Mouse (Mus musculus): ENCODE data around the gene Tmem30b. TPM values are rescaled to one million over a fixed set of nuclear protein-coding genes. Genes with fewer than 3 reads are reported as not detected.
"Not testable (repeated sequence)": the region's sequence is repeated elsewhere in the genome, so short reads cannot be mapped to it uniquely, and the experiment has no call there.

The Tmem30b gene
- total RNA-seq, 1 experiment: 3.4 TPM

DNA sequence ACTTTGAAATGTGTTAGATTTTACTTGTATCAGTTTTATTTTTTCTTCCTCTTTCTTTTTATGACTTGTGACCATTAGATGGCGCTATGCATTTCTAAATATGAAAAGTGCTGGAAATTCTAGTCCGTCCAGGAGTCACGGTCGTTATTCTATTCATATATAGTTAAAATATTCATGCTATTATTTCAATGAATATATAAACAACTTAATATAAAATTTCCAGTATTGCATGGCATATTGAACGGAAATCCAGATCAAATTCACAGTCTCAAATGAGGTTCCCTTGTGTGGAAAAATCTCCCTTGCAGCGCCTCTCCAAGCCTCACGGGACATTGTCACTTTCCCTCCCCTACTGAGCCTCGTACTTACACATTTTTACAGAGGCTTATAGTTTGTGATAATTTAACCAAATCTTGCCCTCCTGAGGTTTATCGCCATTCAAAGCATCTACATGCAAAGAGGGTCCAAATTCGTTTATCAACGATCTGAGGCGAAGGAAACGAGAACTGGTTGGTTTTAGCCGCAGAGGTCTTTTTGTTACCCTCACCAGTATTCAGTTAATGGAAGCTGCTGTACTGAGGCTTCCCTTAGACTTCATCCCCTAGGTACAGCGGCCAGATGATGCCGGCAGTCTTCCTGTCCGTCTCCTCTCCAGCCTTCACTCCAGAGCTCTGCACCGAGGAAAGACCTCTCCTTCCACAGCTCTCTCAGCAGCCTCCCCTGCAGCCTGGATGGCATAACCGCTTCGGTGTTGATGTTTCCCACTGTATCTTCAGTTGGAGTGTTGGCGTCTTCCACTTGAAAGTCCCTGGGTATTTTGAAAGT lies 18.8 kb upstream of the Tmem30b start:
- no peak for DNase-seq (ENCODE audit: low read depth, low spot score)
- Histone ChIP-seq H3K9ac (ENCODE audit: insufficient read depth, low read depth, low read length, poor library complexity, severe bottlenecking) (no peak overlapping the region), H3K27ac (ENCODE audit: insufficient read depth, low read depth, low read length, poor library complexity, severe bottlenecking) (no peak overlapping the region), H3K9me3 (ENCODE audit: control insufficient read depth, insufficient read depth, low read depth, low read length) (no peaks in the 10 kb centered on the region), H3K36me3 (ENCODE audit: control insufficient read depth, insufficient read depth, low read length, poor library complexity, severe bottlenecking) (no peaks in the 10 kb centered on the region), H3K4me3 (ENCODE audit: insufficient read depth in 1 of 2, low read depth in 1 of 2, low read length in 2 of 2, poor library complexity in 1 of 2, severe bottlenecking in 1 of 2) (no peak overlapping the region), H3K4me1 (ENCODE audit: control insufficient read depth in 2 of 2, insufficient read depth in 2 of 2, low read length in 2 of 2, poor library complexity in 1 of 2) (peaks cover 0 to 2% of the 10 kb centered on the region in 2 experiments; a peak in 2 of 4 replicates)
- in situ Hi-C loops (cut with MboI; ENCODE audit: low sequenced_read_pairs in 2 of 2, unreplicated experiment in 2 of 2): no loop called here
- TF ChIP-seq ZC3H11A (IDR thresholded peaks at IDR 0.05; ENCODE audit: borderline replicate concordance, low read depth, low read length): no peak
- TF ChIP-seq MAFK (IDR thresholded peaks at IDR 0.05; ENCODE audit: insufficient read depth, low read depth, low read length): no peak
- TF ChIP-seq HCFC1 (IDR thresholded peaks at IDR 0.05; ENCODE audit: borderline replicate concordance, insufficient read depth, low read length): no peak
- no peak for TF ChIP-seq CHD2 (IDR thresholded peaks at IDR 0.05; ENCODE audit: low read depth, low read length)
- no peak for TF ChIP-seq ZNF384 (IDR thresholded peaks at IDR 0.05; ENCODE audit: low read depth, low read length)

GRCm38 (mm10) chr12:73564176-73564575 lies 18.0 kb upstream of the Tmem30b start:
- H3K4me3 ChIP-seq (ENCODE audit: insufficient read depth in 1 of 2, low read depth in 1 of 2, low read length in 2 of 2, poor library complexity in 1 of 2, severe bottlenecking in 1 of 2): no peak overlapping the region
- TF ChIP-seq ZC3H11A (IDR thresholded peaks at IDR 0.05; ENCODE audit: borderline replicate concordance, low read depth, low read length) (no peak), MAFK (IDR thresholded peaks at IDR 0.05; ENCODE audit: insufficient read depth, low read depth, low read length) (no peak), CHD2 (IDR thresholded peaks at IDR 0.05; ENCODE audit: low read depth, low read length) (no peak), HCFC1 (IDR thresholded peaks at IDR 0.05; ENCODE audit: borderline replicate concordance, insufficient read depth, low read length) (no peak), ZNF384 (IDR thresholded peaks at IDR 0.05; ENCODE audit: low read depth, low read length) (no peak)
- H3K36me3 ChIP-seq (ENCODE audit: control insufficient read depth, insufficient read depth, low read length, poor library complexity, severe bottlenecking): no peaks in the 10 kb centered on the region
- no peak overlapping the region for H3K27ac ChIP-seq (ENCODE audit: insufficient read depth, low read depth, low read length, poor library complexity, severe bottlenecking)
- no peaks in the 10 kb centered on the region for H3K9me3 ChIP-seq (ENCODE audit: control insufficient read depth, insufficient read depth, low read depth, low read length)
- no peak overlapping the region for H3K9ac ChIP-seq (ENCODE audit: insufficient read depth, low read depth, low read length, poor library complexity, severe bottlenecking)
- no peak for DNase-seq (ENCODE audit: low read depth, low spot score)
- in situ Hi-C loops (cut with MboI; ENCODE audit: low sequenced_read_pairs in 2 of 2, unreplicated experiment in 2 of 2): no loop called here
- H3K4me1 ChIP-seq (ENCODE audit: control insufficient read depth in 2 of 2, insufficient read depth in 2 of 2, low read length in 2 of 2, poor library complexity in 1 of 2): peaks cover 0 to 2% of the 10 kb centered on the region in 2 experiments; a peak in 2 of 4 replicates

DNA sequence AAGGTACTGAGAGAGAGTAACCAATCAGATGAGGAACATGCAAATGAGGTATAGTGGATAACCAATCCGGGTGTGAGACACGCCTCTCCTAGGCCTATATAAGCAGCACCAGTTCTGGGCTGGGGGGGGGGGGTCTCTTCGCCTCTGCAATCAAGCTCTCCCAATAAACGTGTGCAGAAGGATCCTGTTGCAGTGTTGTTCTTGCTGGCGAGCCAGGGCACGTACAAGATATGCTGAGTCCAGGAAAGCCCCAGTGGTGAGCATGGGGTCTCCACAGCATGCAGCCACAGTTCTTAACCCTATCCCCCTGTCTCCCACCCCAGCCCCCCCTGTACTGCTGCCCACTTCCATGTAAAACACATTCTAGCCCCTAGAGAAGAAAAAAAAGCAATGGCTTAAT lies 16.9 kb upstream of the Tmem30b start:
- H3K4me3 ChIP-seq (ENCODE audit: insufficient read depth in 1 of 2, low read depth in 1 of 2, low read length in 2 of 2, poor library complexity in 1 of 2, severe bottlenecking in 1 of 2); H3K4me1 ChIP-seq (ENCODE audit: control insufficient read depth in 2 of 2, insufficient read depth in 2 of 2, low read length in 2 of 2, poor library complexity in 1 of 2); in situ Hi-C loops (cut with MboI; ENCODE audit: low sequenced_read_pairs in 2 of 2, unreplicated experiment in 2 of 2); H3K9me3 ChIP-seq (ENCODE audit: control insufficient read depth, insufficient read depth, low read depth, low read length); H3K27ac ChIP-seq (ENCODE audit: insufficient read depth, low read depth, low read length, poor library complexity, severe bottlenecking); DNase-seq (ENCODE audit: low read depth, low spot score); H3K36me3 ChIP-seq (ENCODE audit: control insufficient read depth, insufficient read depth, low read length, poor library complexity, severe bottlenecking); H3K9ac ChIP-seq (ENCODE audit: insufficient read depth, low read depth, low read length, poor library complexity, severe bottlenecking): not testable (repeated sequence)

DNA sequence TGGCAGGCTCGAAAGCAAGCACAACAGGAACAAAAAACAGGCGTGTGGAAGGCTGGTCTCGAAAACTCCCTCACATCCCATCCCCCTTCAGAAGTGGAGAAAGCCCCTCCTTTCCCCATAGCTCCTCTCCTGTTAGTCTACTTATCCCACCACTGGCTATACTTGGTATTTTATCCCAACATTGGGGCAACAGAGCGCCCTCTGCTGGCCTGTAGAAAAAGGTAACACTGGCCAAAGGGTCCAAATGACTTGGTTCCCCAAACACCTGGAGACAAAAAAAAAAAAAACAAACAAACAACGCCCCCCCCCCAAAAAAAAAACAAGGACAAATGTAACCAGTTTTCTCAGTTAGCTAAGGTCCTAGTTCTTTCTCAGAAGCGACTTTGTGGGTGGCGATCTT lies 13.9 kb upstream of the Tmem30b start:
- in situ Hi-C loops (cut with MboI; ENCODE audit: low sequenced_read_pairs in 2 of 2, unreplicated experiment in 2 of 2): no loop called here
- no peak overlapping the region for H3K9ac ChIP-seq (ENCODE audit: insufficient read depth, low read depth, low read length, poor library complexity, severe bottlenecking)

More for the DNA sequence above, 13.9 kb upstream of the Tmem30b start:
- TF ChIP-seq CHD2 (IDR thresholded peaks at IDR 0.05; ENCODE audit: low read depth, low read length) (no peak; the same call in 1 of the 2 replicates), ZNF384 (IDR thresholded peaks at IDR 0.05; ENCODE audit: low read depth, low read length) (peak; percentile 89; the same call in 1 of the 2 replicates), ZC3H11A (IDR thresholded peaks at IDR 0.05; ENCODE audit: borderline replicate concordance, low read depth, low read length) (peak; percentile 16; the same call in 1 of the 2 replicates)
- no peaks in the 10 kb centered on the region for H3K36me3 ChIP-seq (ENCODE audit: control insufficient read depth, insufficient read depth, low read length, poor library complexity, severe bottlenecking)
- H3K9me3 ChIP-seq (ENCODE audit: control insufficient read depth, insufficient read depth, low read depth, low read length): no peaks in the 10 kb centered on the region
- peaks cover 0 to 2% of the 10 kb centered on the region in 2 experiments; a peak in 2 of 4 replicates for H3K4me1 ChIP-seq (ENCODE audit: control insufficient read depth in 2 of 2, insufficient read depth in 2 of 2, low read length in 2 of 2, poor library complexity in 1 of 2)
- DNase-seq (ENCODE audit: low read depth, low spot score): peak; percentile 75
- H3K27ac ChIP-seq (ENCODE audit: insufficient read depth, low read depth, low read length, poor library complexity, severe bottlenecking): no peak overlapping the region
- peak overlapping the region in 1 of 2 experiments; percentile 46; a peak in 2 of 4 replicates for H3K4me3 ChIP-seq (ENCODE audit: insufficient read depth in 1 of 2, low read depth in 1 of 2, low read length in 2 of 2, poor library complexity in 1 of 2, severe bottlenecking in 1 of 2)
